Mouse (Mus musculus) layer of hippocampus, postnatal 25 days (tissue): ENCODE results near the gene Selenbp2. TPM values are rescaled to one million over a fixed set of nuclear protein-coding genes. Genes with fewer than 3 reads are reported as not detected.
"Not testable (repeated sequence)": the region's sequence is repeated elsewhere in the genome, so short reads cannot be mapped to it uniquely, and the experiment has no call there.

Experiments
- DNase-seq, 2 experiments: peaks; one replicate each; pipeline ENCODE4 v3.0.0; 2022; ENCODE audit warnings: mixed read lengths in 2 of 2, low spot score in 1 of 2; ENCODE audit errors: extremely low spot score in 1 of 2
- total RNA-seq, 2 experiments: library from RNA; stranded (reverse); gene quantifications; 2 replicates each; pipeline ENCODE4 v1.2.3; 2021

Gene Selenbp2
- total RNA-seq, 2 experiments from 2014 or later = 1.0 TPM; not detected in 1

- no peak for DNase-seq
Measured at GRCm38 (mm10) chr3:94690616-94691247, 2.6 kb upstream of the Selenbp2 start.

GRCm38 (mm10) chr3:94691694-94692093 is 1.7 kb upstream of the Selenbp2 start:
- not testable (repeated sequence) for DNase-seq

GRCm38 (mm10) chr3:94693874-94694273 is 518 bp downstream of the Selenbp2 start:
- DNase-seq = not testable (repeated sequence)

GRCm38 (mm10) chr3:94695591-94695990 is 2.2 kb downstream of the Selenbp2 start:
- not testable (repeated sequence) for DNase-seq

GRCm38 (mm10) chr3:94696257-94696656 is 2.9 kb downstream of the Selenbp2 start:
- DNase-seq = not testable (repeated sequence)

GRCm38 (mm10) chr3:94702163-94702810 is 8.9 kb downstream of the Selenbp2 start:
- not testable (repeated sequence) for DNase-seq

GRCm38 (mm10) chr3:94702856-94703255 is 9.5 kb downstream of the Selenbp2 start:
- no peak for DNase-seq

- peak in 1 of 2 experiments; percentile 5 for DNase-seq
Measured at GRCm38 (mm10) chr3:94703364-94703763, 10.0 kb downstream of the Selenbp2 start.

GRCm38 (mm10) chr3:94710591-94710990 is 17.2 kb downstream of the Selenbp2 start:
- DNase-seq = not testable (repeated sequence)

GRCm38 (mm10) chr3:94713424-94713823 is 20.1 kb downstream of the Selenbp2 start:
- DNase-seq = not testable (repeated sequence)

- DNase-seq = not testable (repeated sequence)
Measured at GRCm38 (mm10) chr3:94718253-94718652, 24.9 kb downstream of the Selenbp2 start.

GRCm38 (mm10) chr3:94723637-94724036 is 30.3 kb downstream of the Selenbp2 start:
- DNase-seq = not testable (repeated sequence)

GRCm38 (mm10) chr3:94745691-94746090 is 52.3 kb downstream of the Selenbp2 start:
- no peak for DNase-seq

Other genes starting within 250 kb of the Selenbp2 start
- gene Oaz3, start 249.6 kb upstream of the Selenbp2 start, total RNA-seq = not detected
- 100 to 1,000 TPM; 165 to 198 TPM for gene Celf3, start 215.3 kb upstream of the Selenbp2 start, total RNA-seq
- 1 to 10 TPM; 5.8 to 6.9 TPM for gene Riiad1, start 213.2 kb upstream of the Selenbp2 start, total RNA-seq
- gene Snx27, start 110.8 kb upstream of the Selenbp2 start, total RNA-seq = 100 to 1,000 TPM in 1 of 2 experiments, 10 to 100 TPM in 1; 96.6 to 103 TPM
- not detected for gene Gm10972, start 50.4 kb upstream of the Selenbp2 start, total RNA-seq
- gene Tuft1, start 34.7 kb upstream of the Selenbp2 start, total RNA-seq = 1 to 10 TPM; 2.0 to 2.2 TPM
- gene Cgn, start 92.9 kb downstream of the Selenbp2 start, total RNA-seq = 1 to 10 TPM; 3.1 to 3.2 TPM
- gene Pogz, start 144.0 kb downstream of the Selenbp2 start, total RNA-seq = 10 to 100 TPM; 47.6 to 57.9 TPM
- gene Psmb4, start 193.4 kb downstream of the Selenbp2 start, total RNA-seq = 100 to 1,000 TPM; 253 to 304 TPM
- gene Selenbp1, start 239.5 kb downstream of the Selenbp2 start, total RNA-seq = 10 to 100 TPM; 10.3 to 10.6 TPM